Mouse (Mus musculus): ENCODE results near the gene Hipk4.

DNA sequence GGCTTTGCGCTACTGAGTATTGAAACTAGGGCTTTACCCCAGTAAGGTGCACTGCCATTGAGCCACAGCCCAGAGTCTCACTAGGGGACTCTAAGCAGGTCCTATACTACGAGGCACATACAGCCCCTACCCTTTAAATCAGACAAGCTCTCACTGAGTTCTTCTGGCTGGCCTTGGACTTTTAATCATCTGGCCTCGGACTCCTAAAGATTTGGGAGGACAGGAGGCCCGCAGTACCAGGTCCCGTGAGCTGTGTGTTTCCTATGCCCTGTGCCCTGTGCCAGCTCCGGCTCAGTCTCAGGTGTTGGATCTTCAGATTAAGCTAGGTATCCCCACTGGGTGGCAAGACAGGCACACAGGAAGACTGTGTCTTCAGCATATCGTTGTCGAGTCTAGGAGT lies 14.9 kb downstream of the Hipk4 start:
- TF ChIP-seq EP300 (IDR thresholded peaks at IDR 0.05; ENCODE audit: low read depth): no peak
- TF ChIP-seq CTCF (IDR thresholded peaks at IDR 0.05; ENCODE audit: low read depth): no peak
